Mouse (Mus musculus) stomach, embryonic 14.5 days (tissue): Measurements from ENCODE around the gene Moap1. TPM values are rescaled to one million over a fixed set of nuclear protein-coding genes. Genes with fewer than 3 reads are reported as not detected.

ENCODE experiments used
- ATAC-seq: fragments of 200-750 bp; cut with Nextera tagmentation; 2 replicates; pipeline ENCODE4 v1.8.0; 2017; ENCODE audit warnings: low read depth, moderate TSS enrichment; ENCODE audit not compliant: insufficient number of reproducible peaks, insufficient read depth, low FRiP score
- H3K27ac ChIP-seq: fragments of 300-500 bp; sonication (generic); 2 replicates; pipeline ENCODE4 v1.5.1; 2014; ENCODE audit warnings: mild to moderate bottlenecking, low read length, moderate library complexity, mixed read lengths
- H3K27me3 ChIP-seq: fragments of 300-500 bp; sonication (generic); 2 replicates; pipeline ENCODE4 v1.6.1; 2014; ENCODE audit warnings: low read length, control low read depth, mixed read lengths; ENCODE audit not compliant: control insufficient read depth, insufficient read depth
- H3K36me3 ChIP-seq: fragments of 300-500 bp; sonication (generic); 2 replicates; pipeline ENCODE4 v1.6.1; 2014; ENCODE audit warnings: mild to moderate bottlenecking, control low read depth, low read length, moderate library complexity, mixed read lengths; ENCODE audit not compliant: control insufficient read depth, insufficient read depth
- H3K4me1 ChIP-seq: fragments of 300-500 bp; sonication (generic); 2 replicates; pipeline ENCODE4 v1.6.1; 2014; ENCODE audit warnings: low read length, control low read depth, mixed read lengths; ENCODE audit not compliant: control insufficient read depth, insufficient read depth
- H3K4me2 ChIP-seq: fragments of 300-500 bp; sonication (generic); replicated peaks from 2 replicates; pipeline ENCODE4 v1.6.1; 2014; ENCODE audit warnings: low read depth, low read length, control low read depth
- H3K4me3 ChIP-seq: fragments of 300-500 bp; sonication (generic); 2 replicates; pipeline ENCODE4 v1.5.1; 2014; ENCODE audit warnings: low read depth, low read length, control low read depth
- H3K9ac ChIP-seq: fragments of 300-500 bp; sonication (generic); replicated peaks from 2 replicates; pipeline ENCODE4 v1.6.1; 2014; ENCODE audit warnings: low read depth, mild to moderate bottlenecking, control low read depth, low read length, moderate library complexity, mixed read lengths
- H3K9me3 ChIP-seq: fragments of 300-500 bp; sonication (generic); 2 replicates; pipeline ENCODE4 v1.6.1; 2016; ENCODE audit warnings: low read depth, low read length, control low read depth; ENCODE audit not compliant: control insufficient read depth
- WGBS: fragments of 180-500 bp; shearing (Covaris S2); extraction: QIAGEN DNeasy Blood & Tissue Kit; methylation state at CpG from one replicate; pipeline ENCODE4 v1.1.7; 2014; 5-methylcytosine and 5-hydroxymethylcytosine counted together
- polyA plus RNA-seq: library from polyadenylated mRNA; unstranded; fragments of >200 nt; fragmentation: Nextera tagmentation; extraction: Ambion mirVana; gene quantifications from 2 replicates; pipeline ENCODE4 v1.2.1, GENCODE M21; 2014

The Moap1 gene
- polyA plus RNA-seq, 1 experiment from 2014 or later, result 22.9 TPM

- Histone ChIP-seq H3K27me3 (no peaks in the 10 kb centered on the region), H3K36me3 (no peaks in the 10 kb centered on the region), H3K4me1 (no peaks in the 10 kb centered on the region), H3K4me2 (no peak overlapping the region; the same call in 1 of the 2 replicates), H3K9ac (no peak overlapping the region), H3K9me3 (no peaks in the 10 kb centered on the region), H3K27ac (no peak overlapping the region), H3K4me3 (no peak overlapping the region)
- WGBS, result 27% methylated on average over 13 of the region's 13 CpGs
- ATAC-seq, result peak; percentile 14; the same call in 1 of the 2 replicates
Observed at GRCm38 (mm10) chr12:102719552-102720315, 23.7 kb downstream of the Moap1 start.

- no peaks in the 10 kb centered on the region for H3K27me3 ChIP-seq
- H3K4me3 ChIP-seq, result no peak overlapping the region
- H3K9ac ChIP-seq, result no peak overlapping the region
- no peaks in the 10 kb centered on the region for H3K4me1 ChIP-seq
- no peaks in the 10 kb centered on the region for H3K36me3 ChIP-seq
- no peak for ATAC-seq
- 74% methylated on average over 10 of the region's 10 CpGs for WGBS
- no peak overlapping the region for H3K27ac ChIP-seq
- no peaks in the 10 kb centered on the region for H3K9me3 ChIP-seq
- H3K4me2 ChIP-seq, result no peak overlapping the region
Observed at GRCm38 (mm10) chr12:102714654-102715395, 28.6 kb downstream of the Moap1 start.

DNA sequence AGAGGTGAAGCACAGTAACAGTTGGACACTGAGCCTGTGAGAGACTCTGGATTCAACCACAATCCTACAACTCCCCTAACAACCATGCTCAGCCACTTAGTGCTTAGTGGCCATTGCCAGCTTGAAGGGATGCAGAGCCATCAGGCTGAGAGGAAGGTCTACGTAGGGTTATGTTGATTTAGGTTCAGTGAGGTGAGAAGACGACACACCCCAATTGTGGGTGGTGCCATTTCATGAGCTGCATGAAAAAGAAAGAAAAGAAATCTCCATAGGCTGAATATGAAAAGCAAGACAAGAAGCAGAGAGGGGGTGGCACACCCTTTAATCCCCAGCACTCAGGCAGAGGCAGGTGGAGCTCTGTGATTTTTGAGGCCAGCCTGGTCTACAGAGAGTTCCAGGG lies 29.3 kb downstream of the Moap1 start:
- Histone ChIP-seq H3K9ac (no peak overlapping the region), H3K4me3 (no peak overlapping the region), H3K27ac (no peak overlapping the region), H3K4me2 (no peak overlapping the region), H3K4me1 (no peaks in the 10 kb centered on the region), H3K27me3 (no peaks in the 10 kb centered on the region), H3K36me3 (no peaks in the 10 kb centered on the region), H3K9me3 (no peaks in the 10 kb centered on the region)
- 59% methylated on average over 2 of the region's 2 CpGs for WGBS
- no peak for ATAC-seq

DNA sequence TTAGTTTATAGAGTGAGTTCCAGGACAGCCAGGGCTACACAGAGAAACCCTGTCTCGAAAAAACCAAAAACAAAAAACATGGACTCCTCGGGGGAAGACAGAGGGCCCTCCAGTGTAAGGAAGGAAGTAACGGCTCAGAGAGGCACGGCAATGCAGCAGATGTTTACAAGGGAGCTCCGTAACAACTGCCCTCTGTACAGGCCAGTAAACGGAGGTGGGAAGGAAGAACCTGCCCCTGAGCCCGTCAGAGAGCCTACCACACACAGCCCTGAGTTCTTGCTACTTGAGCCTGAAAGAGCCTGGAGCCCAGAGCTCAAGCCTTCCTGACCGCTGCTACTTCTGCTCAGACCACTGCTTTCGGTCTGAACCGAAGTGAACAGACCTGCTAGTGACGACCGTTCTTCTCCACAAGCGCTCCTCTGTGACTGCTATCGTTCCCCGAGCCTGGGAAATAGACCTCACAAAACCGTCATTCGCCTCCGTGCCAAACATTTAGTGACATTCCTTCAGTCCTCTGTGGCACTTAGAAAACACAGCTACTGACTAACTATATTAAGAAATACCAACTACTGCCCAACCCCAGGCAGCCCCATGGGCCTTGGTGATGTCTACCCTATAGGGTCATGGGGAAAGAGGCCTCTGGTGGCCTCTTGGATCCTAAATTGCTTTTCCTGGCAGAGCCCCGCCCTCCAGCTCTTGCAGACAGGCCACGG lies 30.2 kb downstream of the Moap1 start:
- Histone ChIP-seq H3K27ac (no peak overlapping the region), H3K4me1 (no peaks in the 10 kb centered on the region), H3K4me3 (no peak overlapping the region), H3K27me3 (no peaks in the 10 kb centered on the region), H3K4me2 (no peak overlapping the region), H3K9ac (no peak overlapping the region), H3K9me3 (no peaks in the 10 kb centered on the region), H3K36me3 (no peaks in the 10 kb centered on the region)
- 62% methylated on average over 20 of the region's 20 CpGs for WGBS
- no peak for ATAC-seq

- H3K4me2 ChIP-seq, result no peak overlapping the region
- no peaks in the 10 kb centered on the region for H3K36me3 ChIP-seq
- H3K9ac ChIP-seq, result no peak overlapping the region
- WGBS, result 57% methylated on average over 4 of the region's 4 CpGs
- no peaks in the 10 kb centered on the region for H3K27me3 ChIP-seq
- ATAC-seq, result no peak
- 0 out of 2 replicates have a peak, but pooled peaks cover 2% of the 10 kb centered on the region for H3K4me1 ChIP-seq
- H3K4me3 ChIP-seq, result no peak overlapping the region
- H3K27ac ChIP-seq, result no peak overlapping the region
- H3K9me3 ChIP-seq, result no peaks in the 10 kb centered on the region
Observed at GRCm38 (mm10) chr12:102710851-102711375, 32.5 kb downstream of the Moap1 start.

DNA sequence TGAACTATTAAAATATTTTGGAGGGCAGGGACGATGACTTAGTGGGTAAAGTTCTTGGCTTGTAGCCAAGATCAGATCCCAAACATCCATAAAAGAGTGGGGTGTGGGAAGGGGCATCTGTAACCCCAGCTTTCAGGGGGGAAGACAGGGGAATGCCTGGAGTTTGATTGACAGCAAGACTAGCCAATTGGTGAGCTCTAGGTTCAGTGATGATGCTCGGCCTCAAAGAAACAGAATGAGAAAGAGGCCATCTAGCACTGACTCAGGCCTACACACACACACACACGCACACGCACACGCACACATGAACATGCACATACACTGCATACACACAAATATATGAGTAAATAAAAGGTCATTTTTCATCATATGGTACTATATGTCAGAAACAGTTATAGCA lies 33.6 kb downstream of the Moap1 start:
- Histone ChIP-seq H3K27ac (no peak overlapping the region), H3K4me1 (peaks cover 4% of the 10 kb centered on the region; the same call in 1 of the 2 replicates), H3K4me2 (no peak overlapping the region), H3K9ac (no peak overlapping the region), H3K9me3 (no peaks in the 10 kb centered on the region), H3K27me3 (no peaks in the 10 kb centered on the region), H3K4me3 (no peak overlapping the region), H3K36me3 (no peaks in the 10 kb centered on the region)
- no peak for ATAC-seq
- WGBS, result 82% methylated on average over 5 of the region's 5 CpGs

DNA sequence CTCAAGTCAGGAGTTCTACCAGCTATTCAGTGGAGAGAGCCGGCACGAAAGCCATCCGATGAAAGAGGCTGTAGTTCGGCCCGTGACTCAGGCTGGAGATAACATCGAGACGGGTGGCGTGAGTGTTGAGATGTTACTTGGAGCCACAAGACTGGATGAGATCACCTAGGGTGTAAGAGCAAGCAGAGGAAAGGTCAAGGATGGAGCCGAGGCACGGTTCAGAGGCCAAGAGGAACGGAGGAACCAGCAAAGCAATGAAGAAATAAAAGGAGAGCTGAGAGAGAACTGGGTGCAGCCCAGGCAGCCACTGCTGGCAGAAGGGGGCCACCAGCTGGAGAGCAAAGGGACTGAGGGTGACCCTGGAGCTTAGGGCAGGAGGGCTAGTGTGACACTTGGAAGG lies 35.2 kb downstream of the Moap1 start:
- Histone ChIP-seq H3K9ac (no peak overlapping the region), H3K4me2 (no peak overlapping the region), H3K4me3 (no peak overlapping the region), H3K27ac (no peak overlapping the region), H3K9me3 (no peaks in the 10 kb centered on the region), H3K36me3 (no peaks in the 10 kb centered on the region), H3K4me1 (peaks cover 13% of the 10 kb centered on the region), H3K27me3 (no peaks in the 10 kb centered on the region)
- WGBS, result 76% methylated on average over 11 of the region's 11 CpGs
- ATAC-seq, result no peak

DNA sequence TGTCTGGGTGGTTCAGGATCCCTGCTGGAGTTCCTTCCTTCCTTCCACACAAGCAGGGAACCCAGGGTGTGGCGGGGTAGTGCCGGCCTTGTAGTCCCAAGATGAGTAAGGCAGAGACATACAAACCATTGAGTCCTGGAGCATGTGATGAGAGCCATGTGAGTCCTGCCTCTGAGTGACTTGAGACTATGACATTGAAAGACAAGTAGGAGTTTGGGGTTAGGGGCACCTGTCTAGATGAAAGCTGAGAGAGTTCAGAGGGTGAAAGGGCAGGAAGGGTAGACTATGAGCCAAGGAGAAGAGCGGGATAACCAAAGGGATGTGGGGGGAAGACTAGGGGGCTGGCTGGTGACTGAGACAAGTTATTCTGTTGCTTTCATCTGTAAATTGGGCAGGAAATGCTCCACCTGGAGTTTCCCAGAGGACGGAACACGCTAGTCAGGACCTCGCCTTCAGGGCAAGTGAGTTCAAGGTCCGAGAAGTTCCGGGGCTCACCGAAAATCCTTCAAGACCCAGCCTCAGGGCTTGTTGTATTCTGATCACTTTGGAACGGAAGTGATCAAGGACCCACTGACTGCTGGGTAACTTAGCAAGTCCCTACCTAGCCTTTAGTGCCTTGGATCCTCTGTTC lies 36.5 kb downstream of the Moap1 start:
- Histone ChIP-seq H3K27ac (no peak overlapping the region), H3K9ac (no peak overlapping the region), H3K4me3 (no peak overlapping the region), H3K4me1 (peaks cover 20% of the 10 kb centered on the region), H3K36me3 (no peaks in the 10 kb centered on the region), H3K27me3 (no peaks in the 10 kb centered on the region), H3K9me3 (no peaks in the 10 kb centered on the region), H3K4me2 (no peak overlapping the region)
- no peak for ATAC-seq
- WGBS, result 90% methylated on average over 10 of the region's 10 CpGs
